Mouse (Mus musculus): ENCODE measurements at regions not wholly inside any gene's neighbourhood (a gene's known extent, or its start where the extent isn't known, plus 50 kb on each side); places are given as distances from the start of the nearest gene placed in this dataset.
A peak's percentile ranks its signal among the peaks of the same experiment; 100 is the strongest.

GRCm38 (mm10) chr7:70810411-70811090, 444.0 kb upstream of the Nr2f2 start:
- no peak for TF ChIP-seq POLR2A (IDR thresholded peaks at IDR 0.05; ENCODE audit: borderline replicate concordance, extremely low read depth, insufficient read depth, insufficient read length)
- WGBS, result 55% methylated on average over 18 of the region's 18 CpGs
- Histone ChIP-seq H3K36me3 (ENCODE audit: control insufficient read depth, insufficient read depth, low read length) (no peaks in the 10 kb centered on the region), H3K9me3 (ENCODE audit: control insufficient read depth, low read length) (no peaks in the 10 kb centered on the region), H3K4me2 (replicated peaks; ENCODE audit: low read depth, low read length, severe bottlenecking) (no peak overlapping the region), H3K4me3 (replicated peaks; ENCODE audit: low read length) (no peak overlapping the region), H3K4me1 (ENCODE audit: control insufficient read depth, insufficient read depth, low read length) (peaks cover 22% of the 10 kb centered on the region; the same call in 1 of the 2 replicates), H3K9ac (ENCODE audit: low read depth, low read length, severe bottlenecking) (no peak overlapping the region), H3K27me3 (ENCODE audit: control insufficient read depth, insufficient read depth, low read length) (no peaks in the 10 kb centered on the region; the same call in 1 of the 2 replicates), H3K27ac (replicated peaks; ENCODE audit: low read depth, low read length) (no peak overlapping the region)
- DNase-seq (ENCODE audit: low spot score) (no peak), ATAC-seq (ENCODE audit: low FRiP score, low read depth) (no peak)

DNA sequence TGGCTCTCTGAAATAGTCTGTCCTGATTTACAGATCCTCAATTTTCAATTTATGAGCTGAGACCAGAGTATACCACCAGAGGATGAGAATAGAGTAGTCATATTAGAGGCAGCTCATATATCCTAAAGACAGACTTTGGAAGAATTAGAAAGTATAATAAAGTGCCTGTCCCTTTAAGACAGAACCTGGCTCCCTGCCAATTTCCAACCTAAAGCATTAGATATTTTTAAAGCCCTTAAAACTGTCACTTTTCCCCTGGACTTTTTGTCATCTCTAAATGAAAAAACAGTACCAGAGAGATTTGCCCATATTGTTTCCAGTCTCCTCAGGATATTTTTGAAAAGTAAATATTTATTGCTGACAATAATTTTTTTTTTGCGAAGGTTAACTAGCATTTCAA, 437.7 kb upstream of the Nr2f2 start:
- H3K36me3 ChIP-seq (ENCODE audit: control insufficient read depth, insufficient read depth, low read length), result no peaks in the 10 kb centered on the region
- peaks cover 2% of the 10 kb centered on the region for H3K4me1 ChIP-seq (ENCODE audit: control insufficient read depth, insufficient read depth, low read length)
- no peak overlapping the region for H3K27ac ChIP-seq (replicated peaks; ENCODE audit: low read depth, low read length)
- no peaks in the 10 kb centered on the region for H3K9me3 ChIP-seq (ENCODE audit: control insufficient read depth, low read length)
- no peaks in the 10 kb centered on the region for H3K27me3 ChIP-seq (ENCODE audit: control insufficient read depth, insufficient read depth, low read length)
- no peak for TF ChIP-seq POLR2A (IDR thresholded peaks at IDR 0.05; ENCODE audit: borderline replicate concordance, extremely low read depth, insufficient read depth, insufficient read length)
- no peak overlapping the region for H3K4me2 ChIP-seq (replicated peaks; ENCODE audit: low read depth, low read length, severe bottlenecking)
- WGBS, result 14% methylated on average over 1 of the region's 1 CpGs
- no peak overlapping the region for H3K4me3 ChIP-seq (replicated peaks; ENCODE audit: low read length)
- ATAC-seq (ENCODE audit: low FRiP score, low read depth) (no peak), DNase-seq (ENCODE audit: low spot score) (peak; percentile 67)
- H3K9ac ChIP-seq (ENCODE audit: low read depth, low read length, severe bottlenecking), result no peak overlapping the region

DNA sequence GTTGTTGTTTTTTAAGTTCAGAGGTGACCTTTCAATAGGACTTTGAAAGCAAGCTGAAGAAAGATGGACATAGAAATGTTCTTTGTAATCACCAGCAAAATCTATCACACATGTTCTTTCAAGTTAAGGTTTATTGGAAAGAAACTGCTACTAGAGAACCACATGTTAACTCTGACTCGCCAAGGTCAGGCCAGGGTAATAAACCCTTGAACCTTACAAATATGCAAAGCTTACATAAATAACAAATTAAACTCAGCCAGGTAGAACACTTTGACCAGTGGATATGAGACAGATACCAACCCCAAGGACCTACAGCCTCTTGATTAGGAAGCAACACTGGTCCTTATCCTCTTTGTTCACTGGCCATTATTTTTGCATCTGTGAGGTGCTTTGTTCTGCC, 433.4 kb upstream of the Nr2f2 start:
- ATAC-seq (ENCODE audit: low FRiP score, low read depth), result no peak
- Histone ChIP-seq H3K27me3 (ENCODE audit: control insufficient read depth, insufficient read depth, low read length) (no peaks in the 10 kb centered on the region), H3K4me3 (replicated peaks; ENCODE audit: low read length) (no peak overlapping the region), H3K9me3 (ENCODE audit: control insufficient read depth, low read length) (no peaks in the 10 kb centered on the region), H3K27ac (replicated peaks; ENCODE audit: low read depth, low read length) (no peak overlapping the region), H3K4me2 (replicated peaks; ENCODE audit: low read depth, low read length, severe bottlenecking) (no peak overlapping the region), H3K4me1 (ENCODE audit: control insufficient read depth, insufficient read depth, low read length) (peaks cover 2% of the 10 kb centered on the region; the same call in 1 of the 2 replicates), H3K9ac (ENCODE audit: low read depth, low read length, severe bottlenecking) (no peak overlapping the region), H3K36me3 (ENCODE audit: control insufficient read depth, insufficient read depth, low read length) (no peaks in the 10 kb centered on the region)
- DNase-seq (ENCODE audit: low spot score), result no peak
- no peak for TF ChIP-seq POLR2A (IDR thresholded peaks at IDR 0.05; ENCODE audit: borderline replicate concordance, extremely low read depth, insufficient read depth, insufficient read length)
- WGBS, result 29% methylated on average over 1 of the region's 1 CpGs

GRCm38 (mm10) chr7:70799031-70799766, 432.7 kb upstream of the Nr2f2 start:
- ATAC-seq (ENCODE audit: low FRiP score, low read depth) (no peak), DNase-seq (ENCODE audit: low spot score) (no peak)
- Histone ChIP-seq H3K9ac (ENCODE audit: low read depth, low read length, severe bottlenecking) (no peak overlapping the region), H3K27ac (replicated peaks; ENCODE audit: low read depth, low read length) (no peak overlapping the region), H3K4me2 (replicated peaks; ENCODE audit: low read depth, low read length, severe bottlenecking) (no peak overlapping the region), H3K36me3 (ENCODE audit: control insufficient read depth, insufficient read depth, low read length) (no peaks in the 10 kb centered on the region), H3K27me3 (ENCODE audit: control insufficient read depth, insufficient read depth, low read length) (no peaks in the 10 kb centered on the region), H3K4me1 (ENCODE audit: control insufficient read depth, insufficient read depth, low read length) (0 out of 2 replicates have a peak, but pooled peaks cover 2% of the 10 kb centered on the region), H3K9me3 (ENCODE audit: control insufficient read depth, low read length) (no peaks in the 10 kb centered on the region), H3K4me3 (replicated peaks; ENCODE audit: low read length) (no peak overlapping the region)
- TF ChIP-seq POLR2A (IDR thresholded peaks at IDR 0.05; ENCODE audit: borderline replicate concordance, extremely low read depth, insufficient read depth, insufficient read length), result no peak
- 84% methylated on average over 6 of the region's 6 CpGs for WGBS

DNA sequence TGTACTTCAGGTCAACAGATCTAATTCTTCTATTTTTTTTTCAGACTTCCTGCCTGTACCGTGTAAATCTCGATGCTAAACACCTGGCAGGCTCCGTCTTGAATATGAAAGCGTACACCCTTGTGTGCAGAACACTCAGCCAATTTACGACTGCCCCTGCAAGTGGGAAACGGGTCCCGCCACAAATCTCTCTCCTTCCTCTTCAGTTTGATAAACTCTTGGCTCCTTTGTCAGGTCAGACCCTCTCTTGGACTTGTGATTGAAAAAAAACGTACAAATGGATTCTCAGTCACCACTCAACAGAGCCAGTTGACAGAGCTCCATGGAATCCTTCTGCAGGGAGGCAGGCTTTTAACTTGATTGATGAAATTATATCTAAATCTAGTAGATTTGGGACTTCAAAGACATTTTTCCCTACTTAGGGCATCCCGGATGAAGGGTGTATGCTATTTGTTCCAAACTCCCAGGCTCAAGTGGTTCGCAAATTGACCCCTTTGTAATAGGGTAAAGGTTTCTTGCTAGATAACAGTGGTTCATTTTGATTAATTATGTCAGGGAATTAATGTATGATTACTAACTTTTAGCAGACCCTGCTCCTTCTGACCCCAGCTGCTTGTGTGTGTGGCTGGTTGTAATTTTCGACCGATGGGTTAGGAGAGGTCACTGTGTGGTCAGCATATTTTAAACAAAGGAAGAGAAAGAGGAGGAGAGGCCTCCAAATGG, 429.7 kb upstream of the Nr2f2 start:
- H3K9ac ChIP-seq (ENCODE audit: low read depth, low read length, severe bottlenecking), result no peak overlapping the region
- no peaks in the 10 kb centered on the region for H3K36me3 ChIP-seq (ENCODE audit: control insufficient read depth, insufficient read depth, low read length)
- DNase-seq (ENCODE audit: low spot score), result no peak
- H3K4me1 ChIP-seq (ENCODE audit: control insufficient read depth, insufficient read depth, low read length), result no peaks in the 10 kb centered on the region
- no peak overlapping the region for H3K4me2 ChIP-seq (replicated peaks; ENCODE audit: low read depth, low read length, severe bottlenecking)
- ATAC-seq (ENCODE audit: low FRiP score, low read depth), result no peak
- H3K27ac ChIP-seq (replicated peaks; ENCODE audit: low read depth, low read length), result no peak overlapping the region
- H3K9me3 ChIP-seq (ENCODE audit: control insufficient read depth, low read length), result no peaks in the 10 kb centered on the region
- TF ChIP-seq POLR2A (IDR thresholded peaks at IDR 0.05; ENCODE audit: borderline replicate concordance, extremely low read depth, insufficient read depth, insufficient read length), result no peak
- 12% methylated on average over 12 of the region's 12 CpGs for WGBS
- no peaks in the 10 kb centered on the region for H3K27me3 ChIP-seq (ENCODE audit: control insufficient read depth, insufficient read depth, low read length)
- H3K4me3 ChIP-seq (replicated peaks; ENCODE audit: low read length), result no peak overlapping the region

All from limb, embryonic 14.5 days (tissue).